Mouse (Mus musculus): Measurements from ENCODE around the gene Gnrhr.

Gene Gnrhr

DNA sequence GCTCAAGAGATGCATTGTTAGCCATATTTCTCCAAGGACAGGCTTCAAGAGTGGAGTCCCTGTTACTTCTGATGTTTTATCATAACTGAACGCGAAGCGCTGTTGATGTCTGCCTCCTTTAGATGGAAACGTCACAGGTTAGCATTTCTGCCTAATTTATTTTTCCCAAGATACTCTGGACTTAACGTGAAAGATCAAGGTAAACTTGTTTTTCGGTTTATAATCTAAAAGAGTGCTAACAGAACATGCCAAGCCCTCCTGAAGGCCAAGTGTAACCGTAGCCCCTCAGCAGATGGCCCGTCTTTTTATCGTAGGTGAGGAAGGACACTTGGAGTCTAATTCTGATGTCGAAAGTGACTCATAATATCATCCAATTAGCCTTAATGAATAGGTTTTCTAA lies at the start of gene Gnrhr:
TSS of gene Gnrhr (minus strand) at position 101 of the 400 bp plus-strand sequence.
- no peak for DNase-seq

DNA sequence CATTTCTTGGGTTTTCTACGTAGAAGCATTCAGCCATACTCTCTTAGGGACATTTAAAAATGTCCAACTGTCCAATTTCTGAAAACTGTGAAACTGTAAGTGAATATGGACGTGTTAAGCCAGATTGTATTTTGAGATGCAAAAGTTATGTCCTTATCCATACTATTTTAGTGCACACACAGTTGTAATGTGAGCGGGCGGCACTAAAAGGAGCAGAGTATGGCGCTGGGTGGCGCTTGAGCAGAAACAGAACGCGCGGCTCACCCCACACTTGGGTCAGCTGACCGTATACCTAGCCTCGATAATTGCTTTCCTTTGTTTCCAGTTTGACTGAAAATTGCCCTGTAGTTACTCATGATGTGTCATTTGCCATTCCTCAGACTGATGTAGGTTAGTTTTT lies 48.9 kb upstream of the Gnrhr start:
- DNase-seq, result no peak

DNA sequence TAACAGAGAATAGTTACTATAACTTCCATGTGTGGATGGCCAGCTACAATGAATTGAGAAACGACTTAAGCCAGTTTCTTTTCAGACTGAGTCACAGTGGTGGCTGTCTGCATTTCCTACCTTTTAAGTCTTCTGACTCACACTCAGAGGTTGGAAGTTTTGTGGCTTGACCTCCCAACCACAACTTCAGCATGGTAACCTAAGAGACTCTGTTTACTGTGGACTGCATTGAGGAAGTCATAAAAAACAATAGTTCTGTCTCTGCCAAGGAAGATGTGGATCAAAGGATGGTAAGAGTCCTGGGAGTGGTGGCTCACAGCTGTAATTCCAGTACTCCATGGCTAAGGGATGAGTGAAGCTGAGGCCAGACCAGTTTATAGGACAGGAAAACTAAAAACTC lies 47.2 kb upstream of the Gnrhr start:
- no peak for DNase-seq

DNA sequence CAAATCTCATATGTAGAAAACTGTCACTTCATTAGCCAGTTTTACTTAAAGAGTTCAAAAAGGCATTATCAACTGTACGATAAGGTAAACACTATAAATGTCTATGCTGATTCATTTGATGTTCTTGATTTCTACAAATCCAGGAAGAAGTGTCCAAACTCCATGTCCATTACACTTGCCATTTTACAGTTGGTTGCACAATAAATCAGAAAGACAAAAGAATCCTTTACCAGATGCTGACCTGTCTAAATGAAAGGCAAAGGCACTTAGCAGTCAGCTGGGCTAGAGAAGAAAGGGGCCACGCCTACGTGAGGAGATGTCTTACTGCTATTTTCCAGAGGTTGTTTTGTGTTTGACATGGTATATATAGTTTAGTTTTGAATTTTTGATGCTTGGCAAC lies 46.6 kb upstream of the Gnrhr start:
- no peak for DNase-seq

DNA sequence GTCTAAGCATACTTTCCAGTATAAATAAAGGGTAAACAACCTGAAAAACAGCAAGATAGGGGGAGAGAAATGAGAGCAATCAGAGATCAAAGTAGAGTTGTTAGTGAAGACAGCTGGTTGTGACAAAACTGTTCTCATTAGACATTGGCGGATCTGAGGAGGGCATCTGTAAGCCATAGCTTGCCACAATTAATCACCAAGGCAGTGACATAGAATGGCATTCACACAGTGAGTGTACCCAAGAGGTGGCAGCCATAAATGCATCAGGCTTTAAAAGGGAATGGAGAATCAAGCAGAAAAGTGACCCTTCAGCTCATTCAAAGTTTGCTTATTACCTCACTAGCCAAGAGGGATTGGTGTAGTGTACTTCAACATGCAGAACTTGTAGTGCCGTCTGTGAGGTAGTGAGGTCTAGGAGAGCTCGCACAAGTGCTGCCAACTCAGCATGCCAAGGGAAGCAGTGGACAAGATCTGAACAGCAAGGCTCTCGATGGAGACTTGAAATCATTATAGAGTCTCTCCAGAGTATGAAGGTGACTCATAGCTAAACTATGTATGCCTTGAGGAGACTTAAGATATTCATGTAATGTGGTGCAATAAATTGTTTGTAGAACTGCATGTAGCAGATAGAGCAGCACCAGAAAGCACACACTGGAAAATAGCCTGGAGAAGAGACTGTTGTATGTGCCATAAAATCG lies 29.6 kb upstream of the Gnrhr start:
- no peak for DNase-seq

DNA sequence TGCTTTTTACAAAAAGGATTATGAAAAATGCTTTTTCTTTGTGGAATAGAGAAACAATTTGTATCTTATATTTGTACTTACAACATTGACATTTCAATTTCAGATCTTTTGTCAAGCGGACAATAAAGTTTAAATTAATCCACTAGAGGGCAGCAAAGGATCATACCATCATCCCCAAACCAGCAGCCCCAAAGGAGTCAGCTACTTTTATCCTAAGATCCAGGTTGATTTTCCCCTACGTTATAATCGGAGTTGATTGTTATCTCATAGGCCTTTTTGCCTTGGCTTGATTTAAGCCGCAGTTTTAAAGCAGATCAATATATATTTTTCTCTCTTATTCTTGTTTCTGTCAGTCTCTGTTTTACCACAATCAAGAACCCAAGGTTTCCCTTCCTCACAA lies 6.3 kb downstream of the Gnrhr start:
- no peak for DNase-seq

DNA sequence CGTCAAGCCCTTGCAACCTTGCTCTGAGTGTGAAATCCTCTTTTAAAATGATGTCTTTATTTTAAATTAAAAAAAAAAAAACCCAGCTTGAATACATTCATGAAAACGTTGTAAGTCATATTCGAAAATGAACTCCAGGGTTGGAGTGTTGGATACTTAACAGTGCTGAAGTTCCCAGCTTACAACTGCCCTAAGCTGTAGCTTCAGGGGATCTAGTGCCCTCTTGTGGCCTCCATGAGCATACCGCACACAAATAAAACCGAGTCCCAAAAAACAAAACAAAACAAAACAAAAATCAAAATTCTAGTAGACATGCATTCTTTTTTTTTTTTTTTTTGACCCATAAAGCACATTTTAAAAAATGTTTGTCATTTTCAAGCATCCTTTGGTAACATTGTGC lies 6.9 kb downstream of the Gnrhr start:
- DNase-seq, result peak in 1 of 2 experiments; percentile 12

DNA sequence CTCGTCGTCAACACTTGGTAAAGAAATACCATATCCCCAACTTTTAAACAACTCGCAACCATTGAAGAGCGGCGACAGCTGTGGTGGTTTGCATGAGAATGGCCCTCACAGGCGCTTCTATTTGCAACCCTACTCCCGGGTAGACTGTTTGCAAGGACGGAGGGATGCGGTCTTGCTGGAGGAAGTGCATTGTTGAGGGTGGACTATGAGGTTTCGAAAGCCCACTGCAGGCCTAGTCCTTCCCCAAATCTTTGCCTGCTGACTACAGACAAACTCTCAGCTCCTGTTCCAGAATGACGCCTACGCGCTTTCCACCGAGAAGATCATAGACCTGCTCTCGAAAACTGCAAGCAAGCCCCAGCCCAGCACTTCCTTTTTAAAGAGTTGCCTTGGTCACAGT lies 7.4 kb downstream of the Gnrhr start:
- DNase-seq, result no peak

DNA sequence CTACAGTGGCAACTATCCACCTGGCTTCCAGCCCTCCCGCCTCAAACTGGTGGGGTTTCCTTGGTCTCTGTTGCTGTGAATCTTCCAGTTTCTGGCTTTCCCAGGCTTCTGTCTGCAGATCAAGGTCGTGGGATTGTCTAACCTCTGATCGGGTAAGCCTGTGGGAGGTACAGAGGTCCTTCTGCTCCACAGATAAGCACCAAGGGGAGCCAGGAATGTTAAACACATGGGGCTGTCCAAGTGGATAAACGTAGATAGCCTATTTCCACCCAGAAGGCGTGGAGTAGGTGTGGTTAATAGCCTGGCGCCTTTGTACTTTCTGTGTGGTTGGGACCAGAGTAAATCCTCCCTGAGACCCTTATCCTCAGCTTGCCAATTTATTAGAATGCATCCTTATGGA lies 10.3 kb downstream of the Gnrhr start:
- DNase-seq, result no peak

DNA sequence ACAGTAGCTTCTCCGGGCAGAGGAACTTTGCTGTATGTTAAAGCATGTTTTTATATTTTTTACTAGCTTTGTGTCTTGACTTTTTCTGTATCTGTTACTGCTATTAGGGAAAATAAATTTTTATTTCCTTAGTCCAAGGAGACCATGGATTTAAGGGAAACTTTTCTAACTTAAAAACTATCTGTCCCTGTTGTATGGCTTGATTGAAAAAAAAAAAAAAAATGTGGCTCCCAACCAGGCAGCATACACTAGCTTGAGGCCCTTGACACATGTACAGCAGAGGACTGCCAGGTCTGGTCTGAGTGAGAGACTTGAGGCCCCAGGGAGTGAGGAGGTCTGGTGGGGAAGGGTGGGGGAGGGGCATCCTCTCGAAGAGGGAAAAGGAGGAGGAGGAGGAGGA lies 23.9 kb downstream of the Gnrhr start:
- no peak for DNase-seq

DNA sequence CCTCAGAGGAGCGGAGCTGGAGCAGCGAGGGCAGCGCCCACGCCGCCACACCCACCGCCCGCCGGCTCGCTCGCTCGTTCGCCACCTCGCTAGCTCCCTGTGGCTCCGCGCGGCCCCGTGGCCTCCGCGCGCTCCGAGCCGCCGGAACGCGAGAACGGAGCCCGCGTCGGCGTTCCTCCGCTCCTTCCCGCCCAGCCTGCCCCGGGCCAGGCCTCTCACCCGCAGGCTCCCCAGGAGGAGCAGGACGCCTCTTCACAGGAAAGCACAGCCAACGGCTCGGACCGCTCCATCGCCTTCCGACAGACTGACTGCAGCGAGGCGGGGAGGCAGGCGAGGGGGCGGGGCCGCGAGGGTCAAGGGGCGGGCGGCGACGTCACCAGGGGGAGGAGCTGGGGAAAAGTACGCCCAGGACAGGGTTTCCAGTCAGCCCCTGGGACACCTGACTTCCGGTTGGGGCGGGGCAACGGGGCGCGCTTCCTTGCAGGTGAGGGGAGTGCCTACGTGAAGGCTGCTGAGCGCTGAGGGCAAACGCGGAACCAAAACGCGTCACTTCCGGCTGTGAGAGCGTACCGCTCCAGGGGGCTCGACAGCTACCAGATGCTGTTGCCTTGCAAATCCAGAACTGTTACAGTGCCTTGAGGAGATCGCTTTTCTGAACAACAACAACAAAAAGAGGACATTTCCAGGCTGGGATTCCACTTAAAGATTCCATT lies 25.1 kb downstream of the Gnrhr start, which contains the start of gene Uba6:
TSS of gene Uba6 (minus strand) at position 355 of the 713 bp plus-strand sequence.
- DNase-seq, result peak; percentile 100

DNA sequence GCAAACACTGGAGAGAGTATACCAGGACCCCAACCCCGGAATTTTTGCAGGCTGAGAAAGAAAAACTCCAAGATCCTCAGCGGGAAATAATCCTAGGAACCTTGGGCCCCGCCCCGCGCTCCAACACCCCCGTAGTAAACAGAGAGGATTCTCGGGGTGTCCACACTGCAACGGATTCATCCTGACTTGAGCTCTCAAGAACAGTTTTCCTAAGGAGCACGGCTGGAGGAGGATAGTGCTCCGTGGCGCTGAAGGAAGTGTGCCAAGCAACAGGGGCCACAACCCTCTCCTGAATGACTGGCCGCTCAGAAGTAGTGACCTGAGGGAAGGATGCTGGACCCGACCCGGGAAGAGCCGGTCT lies 25.6 kb downstream of the Gnrhr start:
- DNase-seq, result no peak

Measured in spleen, adult 18-20 months (tissue).